Mouse (Mus musculus): ENCODE data around the gene Nrsn2.

- TF ChIP-seq CTCF (IDR thresholded peaks at IDR 0.05) (no peak), EP300 (IDR thresholded peaks at IDR 0.05) (no peak)
Measured at GRCm38 (mm10) chr2:152349205-152349604, 27.2 kb downstream of the Nrsn2 start.

All from lung, postnatal 0 days (tissue).